Mouse (Mus musculus) kidney, postnatal 0 days (tissue): ENCODE measurements around the gene Egfl7. TPM values are rescaled to one million over a fixed set of nuclear protein-coding genes. Genes with fewer than 3 reads are reported as not detected.

Experiments used
- ATAC-seq: fragments of 200-750 bp; cut with Nextera tagmentation; replicated peaks from 2 replicates; pipeline ENCODE4 v1.8.0; 2017; ENCODE audit warnings: low read depth, moderate number of reproducible peaks, moderate TSS enrichment, moderate library complexity; ENCODE audit not compliant: low FRiP score
- DNase-seq: peaks from one replicate; pipeline ENCODE4 v3.0.0-alpha.2; 2016; ENCODE audit warnings: low spot score
- H3K27ac ChIP-seq: fragments of 300-500 bp; sonication (generic); 2 replicates; pipeline ENCODE4 v1.5.1; 2014; ENCODE audit warnings: mild to moderate bottlenecking
- H3K27me3 ChIP-seq: fragments of 300-500 bp; sonication (generic); 2 replicates; pipeline ENCODE4 v1.6.1; 2014; ENCODE audit warnings: low read length, mixed read lengths; ENCODE audit not compliant: insufficient read depth
- H3K36me3 ChIP-seq: fragments of 300-500 bp; sonication (generic); 2 replicates; pipeline ENCODE4 v1.6.1; 2014; ENCODE audit warnings: low read length, mixed read lengths; ENCODE audit not compliant: insufficient read depth
- H3K4me1 ChIP-seq: fragments of 300-500 bp; sonication (generic); replicated peaks from 2 replicates; pipeline ENCODE4 v1.6.1; 2014; ENCODE audit warnings: antibody characterized with exemption, low read length, mixed read lengths; ENCODE audit not compliant: insufficient read depth
- H3K4me2 ChIP-seq: fragments of 300-500 bp; sonication (generic); 2 replicates; pipeline ENCODE4 v1.6.1; 2014; ENCODE audit warnings: mild to moderate bottlenecking, low read length, moderate library complexity, mixed read lengths
- H3K4me3 ChIP-seq: fragments of 300-500 bp; sonication (generic); replicated peaks from 2 replicates; pipeline ENCODE4 v1.5.1; 2014; ENCODE audit warnings: low read depth, low read length
- H3K9ac ChIP-seq: fragments of 300-500 bp; sonication (generic); 2 replicates; pipeline ENCODE4 v1.6.1; 2014; ENCODE audit warnings: low read depth, low read length
- H3K9me3 ChIP-seq: fragments of 300-500 bp; sonication (generic); replicated peaks from 2 replicates; pipeline ENCODE4 v1.6.1; 2016; ENCODE audit warnings: low read length, inconsistent platforms, mixed read lengths
- CTCF ChIP-seq: IDR thresholded peaks from 2 replicates; pipeline ENCODE4 v1.5.1; 2016; ENCODE audit warnings: antibody characterized with exemption, low read depth, mild to moderate bottlenecking, moderate library complexity
- WGBS: fragments of 180-500 bp; shearing (Covaris S2); extraction: QIAGEN DNeasy Blood & Tissue Kit; methylation state at CpG from one replicate; pipeline ENCODE4 v1.1.7; 2014; 5-methylcytosine and 5-hydroxymethylcytosine counted together
- polyA plus RNA-seq: library from polyadenylated mRNA; unstranded; fragments of >200 nt; fragmentation: Nextera tagmentation; extraction: Ambion mirVana; gene quantifications from 2 replicates; pipeline ENCODE4 v1.2.1, GENCODE M21; 2015

Egfl7 gene
- polyA plus RNA-seq, 1 experiment from 2014 or later = 211 TPM

- H3K36me3 ChIP-seq = no peaks in the 10 kb centered on the region
- H3K27ac ChIP-seq = no peak overlapping the region
- DNase-seq (no peak), ATAC-seq (no peak)
- TF ChIP-seq CTCF = no peak
- H3K4me1 ChIP-seq = no peaks in the 10 kb centered on the region
- H3K9me3 ChIP-seq = no peaks in the 10 kb centered on the region
- no peak overlapping the region for H3K4me2 ChIP-seq
- H3K27me3 ChIP-seq = no peaks in the 10 kb centered on the region
- no peak overlapping the region for H3K9ac ChIP-seq
- H3K4me3 ChIP-seq = no peak overlapping the region
These were observed 29.4 kb downstream of the Egfl7 start for GRCm38 (mm10) chr2:26609261-26609661.

DNA sequence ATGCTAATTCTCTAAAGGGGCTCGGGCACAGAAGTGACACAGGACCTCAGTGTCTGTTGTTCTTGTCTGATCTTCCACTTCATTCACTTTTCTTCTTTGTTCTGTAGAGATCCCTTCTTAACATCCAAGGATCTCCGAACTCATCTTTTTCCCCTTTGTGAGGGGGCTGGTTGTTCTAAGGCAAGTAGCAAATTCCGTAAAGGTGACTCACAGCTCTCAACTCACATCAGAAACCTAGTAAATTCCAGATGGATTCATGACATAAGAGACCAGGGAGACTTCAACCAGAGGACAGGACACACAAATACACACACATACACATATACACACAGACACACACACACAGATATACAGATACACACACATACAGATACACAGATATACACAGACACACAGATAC, 30.7 kb downstream of the Egfl7 start:
- WGBS = 73% methylated on average over 3 of the region's 3 CpGs
- Histone ChIP-seq H3K4me2 (no peak overlapping the region), H3K4me1 (no peaks in the 10 kb centered on the region), H3K27ac (no peak overlapping the region), H3K9me3 (no peaks in the 10 kb centered on the region), H3K4me3 (no peak overlapping the region), H3K27me3 (no peaks in the 10 kb centered on the region), H3K9ac (no peak overlapping the region), H3K36me3 (no peaks in the 10 kb centered on the region)
- DNase-seq (no peak), ATAC-seq (no peak)
- no peak for TF ChIP-seq CTCF

DNA sequence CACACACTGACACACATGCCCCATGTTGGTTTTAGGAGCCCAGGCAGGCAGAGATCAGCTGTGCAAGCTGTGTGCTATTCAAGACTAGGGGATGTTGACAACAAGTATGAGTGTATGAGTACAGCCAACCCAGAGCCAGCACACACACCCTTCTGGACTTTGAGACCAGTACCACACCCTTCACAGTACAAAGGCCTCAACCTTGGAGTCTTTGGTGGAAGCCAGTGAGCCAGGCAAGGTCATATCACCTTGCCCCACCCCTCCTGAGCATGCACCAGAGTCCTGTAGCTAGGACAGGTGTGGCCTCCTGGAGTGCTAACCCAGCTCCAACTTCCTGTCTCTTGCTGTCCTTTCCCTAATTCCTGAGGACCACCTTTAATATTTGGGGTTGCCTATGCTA, 31.2 kb downstream of the Egfl7 start:
- DNase-seq (no peak), ATAC-seq (no peak)
- TF ChIP-seq CTCF = no peak
- no peak overlapping the region for H3K27ac ChIP-seq
- no peak overlapping the region for H3K4me3 ChIP-seq
- no peaks in the 10 kb centered on the region for H3K36me3 ChIP-seq
- no peaks in the 10 kb centered on the region for H3K9me3 ChIP-seq
- no peak overlapping the region for H3K4me2 ChIP-seq
- no peak overlapping the region for H3K9ac ChIP-seq
- no peaks in the 10 kb centered on the region for H3K4me1 ChIP-seq
- no peaks in the 10 kb centered on the region for H3K27me3 ChIP-seq

DNA sequence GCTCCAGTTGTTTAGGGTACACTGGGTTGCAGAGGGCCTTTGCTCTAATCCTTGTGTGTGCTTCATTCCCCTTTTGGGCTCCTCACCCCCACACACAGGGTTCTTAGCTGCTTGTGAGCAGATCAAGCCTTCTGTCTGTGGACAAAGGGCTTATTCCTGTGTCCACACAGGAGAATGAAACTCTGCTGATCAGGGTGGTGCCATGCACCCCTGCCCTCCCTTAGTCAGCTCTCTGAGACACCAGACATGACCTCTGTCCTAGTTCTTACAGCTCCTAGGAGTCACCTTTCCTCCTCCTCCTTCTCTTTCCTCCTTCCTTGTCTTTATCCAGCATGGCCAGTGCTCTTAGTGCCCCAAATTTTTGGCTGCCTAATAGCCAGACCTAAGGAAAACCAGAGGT, 32.1 kb downstream of the Egfl7 start:
- H3K4me1 ChIP-seq = no peaks in the 10 kb centered on the region
- no peak for TF ChIP-seq CTCF
- no peak for DNase-seq
- H3K4me2 ChIP-seq = no peak overlapping the region
- H3K4me3 ChIP-seq = no peak overlapping the region
- H3K36me3 ChIP-seq = no peaks in the 10 kb centered on the region
- H3K27ac ChIP-seq = no peak overlapping the region
- H3K27me3 ChIP-seq = no peaks in the 10 kb centered on the region
- H3K9ac ChIP-seq = no peak overlapping the region
- no peak for ATAC-seq
- no peaks in the 10 kb centered on the region for H3K9me3 ChIP-seq

DNA sequence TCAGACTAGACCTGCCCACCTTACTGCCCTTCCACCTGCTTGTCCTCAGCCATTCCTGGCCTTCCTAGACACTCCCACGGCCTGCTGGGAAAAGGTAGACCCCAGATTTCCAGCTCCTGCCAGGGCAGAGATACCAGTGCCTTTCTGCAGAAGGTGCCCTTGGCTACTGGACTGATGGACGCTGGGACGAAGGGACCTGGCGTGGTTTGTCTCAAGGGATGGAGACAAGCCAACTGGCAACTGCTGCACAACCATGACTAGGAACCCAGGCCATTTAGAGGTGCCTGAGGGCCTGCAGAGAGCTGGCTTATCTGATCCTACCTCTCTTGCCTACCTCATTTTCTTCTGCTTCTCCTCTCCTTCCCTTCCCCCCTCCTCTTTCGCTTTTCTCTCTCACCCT, 35.1 kb downstream of the Egfl7 start:
- Histone ChIP-seq H3K9ac (no peak overlapping the region), H3K4me3 (no peak overlapping the region), H3K4me1 (no peaks in the 10 kb centered on the region), H3K27ac (no peak overlapping the region), H3K4me2 (no peak overlapping the region), H3K27me3 (no peaks in the 10 kb centered on the region), H3K9me3 (no peaks in the 10 kb centered on the region), H3K36me3 (no peaks in the 10 kb centered on the region)
- ATAC-seq = no peak
- DNase-seq = no peak
- no peak for TF ChIP-seq CTCF
- 69% methylated on average over 5 of the region's 5 CpGs for WGBS

DNA sequence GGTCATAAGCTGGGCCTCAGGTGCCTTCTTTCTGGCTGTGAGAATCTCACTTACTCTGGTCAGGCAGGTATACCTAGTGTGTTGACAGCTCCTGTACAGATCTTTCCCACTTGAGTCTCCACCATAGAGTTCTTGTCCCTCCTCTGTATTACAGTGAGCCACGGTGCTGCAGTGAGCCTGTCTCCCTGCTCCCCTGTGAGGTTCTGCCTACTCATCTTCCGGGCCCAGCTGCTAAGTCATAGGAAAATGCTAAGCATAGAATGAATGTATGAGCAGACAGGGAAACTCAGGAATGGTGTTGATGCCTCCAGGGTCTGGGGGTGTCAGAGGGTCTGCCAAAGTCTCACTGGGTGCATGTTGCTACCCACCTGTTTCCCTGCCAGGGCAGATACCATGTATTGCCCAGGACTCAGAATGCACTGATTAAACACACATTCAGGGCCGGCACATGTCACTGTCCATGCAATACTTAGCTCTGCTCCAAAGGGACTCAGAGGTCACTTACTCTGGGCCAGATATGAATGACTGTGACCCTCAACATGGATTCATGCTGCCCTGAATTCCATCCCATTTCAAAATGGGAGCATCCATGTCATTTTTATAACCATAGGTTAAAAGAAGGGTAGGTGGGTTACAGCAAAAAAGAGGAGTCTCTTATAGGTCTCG, 35.8 kb downstream of the Egfl7 start:
- no peak overlapping the region for H3K27ac ChIP-seq
- ATAC-seq = no peak
- H3K4me3 ChIP-seq = no peak overlapping the region
- 77% methylated on average over 4 of the region's 4 CpGs for WGBS
- TF ChIP-seq CTCF = no peak
- no peak overlapping the region for H3K9ac ChIP-seq
- H3K4me1 ChIP-seq = no peaks in the 10 kb centered on the region
- no peaks in the 10 kb centered on the region for H3K27me3 ChIP-seq
- no peak overlapping the region for H3K4me2 ChIP-seq
- no peaks in the 10 kb centered on the region for H3K36me3 ChIP-seq
- H3K9me3 ChIP-seq = no peaks in the 10 kb centered on the region
- DNase-seq = no peak

DNA sequence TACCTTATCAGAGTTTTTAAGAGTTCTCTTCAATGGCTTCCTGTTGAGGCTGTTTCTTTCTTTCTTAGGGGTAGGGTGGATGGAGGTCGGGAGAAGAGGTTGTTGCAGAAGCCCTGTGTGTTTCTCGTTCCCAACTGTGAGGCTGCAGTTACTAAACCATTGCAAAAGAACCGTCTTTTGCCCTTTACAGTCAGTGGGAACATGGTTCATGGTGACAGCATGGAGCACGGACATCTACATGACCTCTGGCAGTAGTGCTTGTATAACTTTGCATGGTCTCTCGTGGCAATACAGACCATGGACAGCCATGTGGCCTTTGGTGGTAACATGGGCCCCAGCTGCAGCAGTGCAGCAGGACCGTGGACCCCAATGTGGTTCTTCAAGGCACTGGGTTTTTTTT, 37.5 kb downstream of the Egfl7 start:
- DNase-seq (no peak), ATAC-seq (no peak)
- no peaks in the 10 kb centered on the region for H3K27me3 ChIP-seq
- H3K4me2 ChIP-seq = no peak overlapping the region
- TF ChIP-seq CTCF = no peak
- no peaks in the 10 kb centered on the region for H3K9me3 ChIP-seq
- no peak overlapping the region for H3K27ac ChIP-seq
- no peak overlapping the region for H3K9ac ChIP-seq
- no peak overlapping the region for H3K4me3 ChIP-seq
- H3K36me3 ChIP-seq = no peaks in the 10 kb centered on the region
- WGBS = 69% methylated on average over 6 of the region's 6 CpGs
- H3K4me1 ChIP-seq = no peaks in the 10 kb centered on the region
